Mouse (Mus musculus) right cerebral cortex, adult 2 months (tissue): Measurements from ENCODE around the gene Fam221b.

Experiments
- DNase-seq, 2 experiments: peaks; one replicate each; pipeline ENCODE4 v3.0.0; 2021 to 2022; ENCODE audit warnings: low spot score in 2 of 2

Gene Fam221b

GRCm38 (mm10) chr4:43613060-43613730 is 55.8 kb downstream of the Fam221b start:
- DNase-seq = no peak

DNA sequence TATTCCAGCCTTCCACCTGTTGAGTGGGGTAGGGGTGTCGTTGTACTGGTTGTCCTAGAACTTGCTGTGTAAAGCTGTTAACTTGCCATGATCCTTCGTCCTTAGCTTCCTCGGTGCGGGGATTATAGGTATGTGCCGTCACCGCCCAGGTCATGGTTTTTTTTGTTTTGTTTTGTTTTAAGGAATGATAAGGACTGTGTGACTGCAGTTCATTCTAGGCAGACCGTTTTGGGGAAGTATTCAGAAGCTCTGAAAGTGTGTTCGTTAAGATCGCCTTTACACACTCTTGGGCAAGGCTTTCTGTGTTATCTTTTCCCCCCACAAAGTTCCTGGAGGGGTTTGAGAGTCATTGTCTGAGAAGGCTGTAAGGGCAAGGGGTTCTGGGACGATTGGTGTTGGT is 56.4 kb downstream of the Fam221b start:
- DNase-seq = no peak
